Mouse (Mus musculus) testis, postnatal 10 days (tissue): ENCODE measurements around the gene Atp5d.

ENCODE experiments used
- DNase-seq: peaks from one replicate; pipeline ENCODE4 v3.0.0; 2021; ENCODE audit warnings: low spot score

Atp5d gene

DNA sequence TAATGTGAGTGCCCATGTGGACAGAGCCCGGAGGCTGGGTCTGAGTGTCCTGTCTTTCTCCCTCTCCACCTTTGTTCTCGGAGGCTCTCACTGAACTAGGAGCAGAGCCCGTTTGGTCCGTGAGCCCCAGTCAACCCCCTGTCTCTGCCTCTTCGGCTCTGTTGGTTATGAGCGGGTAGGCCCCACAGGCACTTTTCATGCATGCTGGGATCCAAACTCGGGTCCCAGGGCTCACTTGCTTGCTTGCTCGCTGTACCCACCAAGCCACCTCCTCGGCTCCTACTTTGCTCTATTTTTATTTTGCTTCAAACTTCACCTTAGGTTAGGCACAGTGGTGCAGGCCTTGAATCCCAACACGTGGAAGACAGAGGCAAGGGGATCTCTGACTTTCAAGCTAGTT is 49.3 kb downstream of the Atp5d start:
- DNase-seq = no peak

DNA sequence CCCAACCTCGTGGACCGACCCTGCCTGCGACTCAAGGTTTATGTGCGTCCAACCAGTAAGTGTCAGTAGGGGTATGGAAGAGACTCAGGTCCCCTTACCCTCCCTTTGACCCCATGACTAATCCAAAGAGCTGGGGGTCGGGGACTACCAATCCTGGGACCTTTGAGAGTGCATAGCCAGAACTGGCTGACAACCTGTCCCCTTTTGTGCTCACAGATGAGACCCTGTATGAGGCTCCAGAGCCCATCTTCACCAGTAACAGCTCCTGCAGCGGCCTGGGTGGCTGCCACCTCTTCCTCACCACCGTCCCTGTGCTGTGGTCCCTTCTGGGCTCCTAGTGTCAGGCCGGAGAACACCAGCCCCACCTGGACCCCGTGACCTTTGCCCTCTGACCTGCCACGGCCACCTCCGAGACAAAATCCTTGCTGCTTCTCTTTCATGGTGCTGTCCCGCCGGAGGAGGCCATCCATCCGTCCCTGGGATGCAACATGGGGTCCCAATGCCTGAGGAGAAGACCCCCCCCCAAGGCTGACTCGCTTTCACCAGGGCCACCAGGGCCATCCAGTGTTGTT is 50.1 kb downstream of the Atp5d start:
- DNase-seq = no peak

DNA sequence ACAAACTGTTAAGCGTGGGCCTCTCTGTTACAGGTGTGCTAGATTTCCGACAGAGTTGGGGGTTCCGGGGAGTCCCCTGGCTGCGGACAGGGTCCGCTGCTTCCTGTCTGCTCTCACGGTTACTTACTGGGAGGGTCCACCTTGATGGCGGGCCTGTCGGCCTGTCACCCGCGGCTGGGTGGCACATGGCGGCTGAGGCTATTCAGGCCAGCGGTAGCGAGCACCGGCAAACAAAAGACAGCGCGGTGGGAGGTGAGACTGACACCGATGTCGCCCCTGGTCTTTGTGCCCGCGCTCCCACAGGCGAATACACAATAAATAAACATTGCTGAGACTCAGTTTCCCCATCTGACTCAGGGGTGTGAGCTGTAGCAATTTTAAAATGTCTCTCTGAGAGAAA is 51.6 kb downstream of the Atp5d start:
- DNase-seq = no peak

DNA sequence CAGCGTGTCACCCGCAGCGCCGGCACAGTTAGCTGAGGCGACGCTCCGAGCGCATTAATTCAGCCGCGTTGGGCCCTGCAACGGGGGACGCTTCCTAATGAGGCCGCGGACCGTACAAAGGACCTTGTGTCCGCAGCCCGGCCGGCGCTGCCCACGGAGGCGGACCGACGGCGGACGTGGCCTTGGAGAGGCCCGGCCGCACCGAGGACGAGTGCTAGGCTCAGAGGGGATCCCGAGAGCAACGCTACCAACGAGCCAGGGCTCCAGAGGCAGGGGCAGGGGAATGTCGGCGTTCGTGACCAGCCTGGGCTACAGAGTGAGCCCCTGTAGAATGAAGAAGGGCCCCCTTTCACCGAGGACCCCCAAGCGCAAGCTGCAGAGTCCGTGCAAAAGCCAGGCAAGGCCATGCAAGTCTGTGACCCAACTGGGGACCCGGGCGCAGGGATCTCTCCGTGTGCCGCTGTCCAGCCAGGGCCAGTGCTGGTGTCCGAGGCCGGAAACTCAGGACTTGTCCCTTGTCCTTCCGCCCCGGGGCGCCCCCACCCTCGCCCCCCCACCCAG is 52.1 kb downstream of the Atp5d start:
- peak; percentile 67 for DNase-seq

DNA sequence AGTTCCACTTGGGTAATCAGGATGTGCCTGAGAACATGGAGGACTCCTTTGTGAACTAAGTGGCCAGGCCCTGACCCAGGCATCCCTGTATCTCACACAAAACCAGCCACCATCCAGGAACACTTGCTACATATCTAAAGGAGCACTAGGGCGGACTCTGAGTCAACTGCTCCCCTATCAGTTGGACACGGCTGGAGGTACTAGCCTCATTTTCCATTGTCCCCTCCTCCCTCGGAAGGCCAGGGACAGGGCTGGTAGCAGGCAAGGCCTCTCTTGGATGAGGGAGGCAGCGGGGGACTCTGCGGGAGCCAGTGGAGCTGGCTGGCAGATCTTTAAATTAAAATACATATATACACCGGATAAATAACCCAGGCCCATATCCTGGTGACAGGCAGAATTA is 55.5 kb downstream of the Atp5d start:
- no peak for DNase-seq

DNA sequence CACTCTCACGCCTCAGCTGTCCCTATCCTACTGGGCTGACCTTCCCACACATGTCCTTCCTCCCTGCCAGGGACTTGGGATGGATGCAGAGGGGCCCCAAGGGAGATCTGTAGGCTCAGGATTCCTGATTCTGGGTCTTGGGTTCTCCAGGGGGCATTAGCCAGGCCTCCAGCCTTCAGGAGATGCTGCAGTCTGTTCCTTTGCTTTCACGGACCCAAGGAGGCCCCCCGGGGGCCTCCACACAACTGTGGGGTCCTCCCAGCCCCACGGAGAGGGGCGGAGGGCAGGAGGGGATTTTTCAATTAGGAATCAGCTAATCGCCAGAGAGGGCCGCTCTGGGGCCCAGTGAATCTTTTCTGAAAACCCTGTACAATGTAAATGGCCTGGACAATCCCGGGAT is 56.0 kb downstream of the Atp5d start:
- DNase-seq = no peak
